Mouse (Mus musculus): ENCODE measurements at regions not wholly inside any gene's neighbourhood (a gene's known extent, or its start where the extent isn't known, plus 50 kb on each side); places are given as distances from the start of the nearest gene placed in this dataset.

GRCm38 (mm10) chr19:14656022-14656388 lies 58.2 kb upstream of the Tle4 start:
- TF ChIP-seq POLR2A (IDR thresholded peaks at IDR 0.05; ENCODE audit: insufficient read depth, low read depth, low read length) (no peak), CTCF (IDR thresholded peaks at IDR 0.05; ENCODE audit: insufficient read depth, low read depth, low read length) (no peak)
- H3K4me1 ChIP-seq (ENCODE audit: control insufficient read depth, insufficient read depth, low read length) = no peaks in the 10 kb centered on the region
- WGBS = 75% methylated on average over 2 of the region's 2 CpGs
- no peak overlapping the region for H3K27ac ChIP-seq (ENCODE audit: insufficient read depth, low read depth, low read length)
- no peak overlapping the region for H3K4me3 ChIP-seq (ENCODE audit: insufficient read depth, low read depth, low read length)

DNA sequence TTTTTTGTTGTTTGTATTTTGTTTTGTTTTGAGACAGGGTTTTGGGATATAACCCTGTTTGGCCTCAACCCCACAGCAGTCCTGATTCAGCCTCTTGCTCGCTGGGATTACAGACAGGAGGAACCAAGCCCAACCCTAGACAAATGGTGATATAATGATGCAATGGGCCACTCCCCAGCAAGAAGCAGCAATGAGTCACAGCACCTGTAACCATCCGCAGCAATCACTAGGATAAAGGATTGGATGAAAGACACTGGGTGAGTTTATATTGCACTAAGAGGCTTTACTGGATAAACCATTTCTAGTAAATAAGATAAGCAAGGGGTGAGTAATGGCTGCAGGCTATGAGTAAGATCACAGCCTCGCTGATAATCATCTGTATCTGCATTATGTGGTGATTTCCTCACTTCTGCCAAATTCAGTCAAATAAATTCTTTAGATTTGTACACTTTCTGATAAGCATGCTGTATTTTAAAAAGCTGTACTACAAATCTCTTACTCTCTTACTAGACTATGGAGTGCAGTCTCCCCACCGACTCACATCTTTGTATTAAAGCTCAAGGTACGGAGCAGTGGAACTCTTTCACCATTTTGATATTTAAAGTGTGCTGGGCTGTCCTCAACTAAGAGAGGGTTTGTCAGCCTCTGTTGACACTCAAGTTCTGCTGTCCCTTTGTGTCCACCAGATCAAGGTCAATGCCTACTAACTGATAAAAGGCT lies 57.6 kb upstream of the Tle4 start:
- TF ChIP-seq CTCF (IDR thresholded peaks at IDR 0.05; ENCODE audit: insufficient read depth, low read depth, low read length) = no peak
- TF ChIP-seq POLR2A (IDR thresholded peaks at IDR 0.05; ENCODE audit: insufficient read depth, low read depth, low read length) = no peak
- Histone ChIP-seq H3K4me1 (ENCODE audit: control insufficient read depth, insufficient read depth, low read length) (no peaks in the 10 kb centered on the region), H3K4me3 (ENCODE audit: insufficient read depth, low read depth, low read length) (no peak overlapping the region), H3K27ac (ENCODE audit: insufficient read depth, low read depth, low read length) (no peak overlapping the region)
- WGBS = 90% methylated on average over 5 of the region's 5 CpGs
